Mouse (Mus musculus): Measurements from ENCODE around the gene Itih1.

The Itih1 gene

DNA sequence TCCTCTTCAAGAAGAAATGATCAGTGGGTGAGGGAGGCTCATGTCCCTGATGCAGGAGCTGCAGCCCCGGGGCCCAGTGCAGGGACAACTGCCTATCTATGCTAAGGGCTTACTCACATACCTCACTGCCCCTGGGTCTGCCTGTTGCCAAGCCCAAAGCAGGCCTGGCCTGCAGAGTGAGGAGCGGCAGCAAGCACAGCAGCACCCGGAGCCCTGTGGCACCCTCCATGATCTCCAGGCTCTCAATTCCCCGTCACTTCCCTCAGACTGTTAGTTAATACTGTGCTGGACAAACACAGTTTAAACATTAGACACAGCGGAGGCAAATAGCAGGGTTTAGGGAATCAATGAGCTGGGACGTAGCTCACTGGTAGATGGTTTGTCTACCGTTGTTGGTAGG, at the start of gene Itih1:
Gene Itih1, minus strand, starts transcription at position 252 of the 400 bp plus-strand sequence.
- DNase-seq (ENCODE audit: low spot score), result no peak

DNA sequence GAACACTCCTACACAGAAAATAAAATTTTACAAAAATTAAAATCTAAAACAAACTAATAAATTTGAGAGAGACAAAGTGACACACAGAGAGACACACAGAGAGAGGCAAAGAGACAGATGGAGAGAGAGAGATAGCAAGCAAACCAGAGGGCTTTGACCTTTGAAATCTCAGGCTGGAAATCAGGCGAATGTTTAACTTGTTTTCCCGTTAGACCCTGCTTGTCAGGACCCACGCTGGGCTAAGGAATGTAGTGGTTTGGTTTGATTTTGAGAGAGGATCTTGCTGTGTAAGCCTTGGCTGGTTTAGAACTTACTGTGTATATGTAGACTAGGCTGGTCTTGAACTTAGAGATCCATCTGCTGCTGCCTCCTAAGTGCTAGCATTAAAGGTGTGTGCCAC, 33.1 kb upstream of the Itih1 start:
- DNase-seq (ENCODE audit: low spot score), result no peak

DNA sequence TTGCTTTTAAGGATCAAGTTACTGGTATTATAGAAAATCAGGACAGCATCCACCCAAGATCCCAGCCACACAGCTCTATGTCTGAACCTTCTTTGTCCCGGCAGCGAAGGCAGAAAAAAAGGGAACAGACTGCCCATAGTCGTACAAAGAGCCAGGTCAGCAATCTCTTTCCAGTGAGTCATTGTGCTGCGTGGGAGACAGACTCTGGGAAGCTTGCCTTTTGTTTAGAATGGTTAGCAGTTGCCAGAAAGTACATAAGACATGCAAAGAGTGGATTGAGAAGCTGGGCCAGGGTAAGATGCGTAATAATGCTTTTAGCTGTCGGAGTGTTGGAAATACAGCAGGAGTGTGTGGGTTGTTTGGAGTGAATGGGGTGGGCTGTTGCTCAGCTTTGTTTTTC, 31.1 kb upstream of the Itih1 start:
- DNase-seq (ENCODE audit: low spot score), result peak; percentile 74

DNA sequence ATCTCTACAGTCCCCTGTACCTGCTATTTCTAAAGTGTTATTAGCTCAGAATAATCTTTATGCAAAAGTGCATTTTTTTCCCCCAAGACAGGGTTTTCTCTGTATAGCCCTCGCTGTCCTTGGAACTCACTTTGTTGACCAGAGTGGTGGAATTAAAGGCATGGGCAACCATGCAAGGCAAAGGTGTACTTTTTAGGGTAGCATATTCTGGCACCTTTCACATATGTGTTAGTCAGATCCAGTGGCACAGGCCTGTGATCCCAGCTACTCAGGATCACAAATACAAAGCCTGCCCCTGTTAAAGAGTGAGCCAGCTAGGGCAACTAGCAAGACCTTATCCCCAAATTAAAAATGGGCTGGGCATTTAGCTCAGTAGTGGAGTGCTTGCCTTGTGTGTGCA, 17.3 kb upstream of the Itih1 start:
- DNase-seq (ENCODE audit: low spot score), result no peak

DNA sequence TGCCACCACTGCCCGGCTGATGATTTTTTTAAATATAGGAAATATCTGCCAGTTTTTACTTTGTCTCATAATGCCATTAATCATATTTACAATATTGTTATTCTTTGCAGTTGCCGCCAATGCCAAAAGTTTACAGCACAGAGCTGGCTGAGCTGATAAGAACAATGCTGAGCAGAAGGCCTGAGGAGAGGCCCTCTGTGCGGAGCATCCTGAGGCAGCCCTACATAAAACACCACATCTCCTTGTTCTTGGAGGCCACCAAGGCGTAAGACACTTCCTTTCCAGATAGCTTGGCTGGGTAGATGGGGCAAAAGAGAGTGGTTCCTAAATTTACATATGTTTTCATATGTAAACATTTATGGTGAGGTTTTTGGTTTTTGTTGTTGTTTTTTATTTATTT, 15.9 kb upstream of the Itih1 start:
- DNase-seq (ENCODE audit: low spot score), result no peak

GRCm38 (mm10) chr14:30958517-30958916, 15.4 kb upstream of the Itih1 start:
- DNase-seq (ENCODE audit: low spot score), result no peak

- DNase-seq (ENCODE audit: low spot score), result peak; percentile 98
These were observed 8.2 kb upstream of the Itih1 start, which contains the start of gene Nek4 for GRCm38 (mm10) chr14:30951154-30951825. Gene Nek4, plus strand, starts transcription at chr14:30951377.

GRCm38 (mm10) chr14:30949986-30950385, 6.9 kb upstream of the Itih1 start:
- no peak for DNase-seq (ENCODE audit: low spot score)

DNA sequence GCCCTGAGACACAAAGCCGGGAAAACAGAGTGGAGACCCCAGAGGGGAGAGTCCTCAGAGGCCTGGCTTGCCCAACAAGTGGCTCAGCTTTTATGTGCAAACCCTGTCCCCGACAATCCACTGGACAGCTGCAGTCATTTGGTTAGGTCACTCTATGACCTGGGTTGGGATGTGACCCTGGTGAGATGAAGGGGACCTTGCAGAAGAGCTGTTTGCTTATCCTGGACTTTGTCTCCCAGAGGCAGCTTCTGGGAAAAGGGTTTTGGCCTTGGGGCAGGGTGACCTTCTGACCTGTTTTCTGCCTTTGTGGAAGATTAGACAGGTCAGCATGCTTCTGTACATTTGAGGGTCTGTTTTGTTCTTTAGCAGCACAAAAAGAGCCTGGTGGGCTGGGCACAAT, 1.7 kb upstream of the Itih1 start:
- DNase-seq (ENCODE audit: low spot score), result no peak

DNA sequence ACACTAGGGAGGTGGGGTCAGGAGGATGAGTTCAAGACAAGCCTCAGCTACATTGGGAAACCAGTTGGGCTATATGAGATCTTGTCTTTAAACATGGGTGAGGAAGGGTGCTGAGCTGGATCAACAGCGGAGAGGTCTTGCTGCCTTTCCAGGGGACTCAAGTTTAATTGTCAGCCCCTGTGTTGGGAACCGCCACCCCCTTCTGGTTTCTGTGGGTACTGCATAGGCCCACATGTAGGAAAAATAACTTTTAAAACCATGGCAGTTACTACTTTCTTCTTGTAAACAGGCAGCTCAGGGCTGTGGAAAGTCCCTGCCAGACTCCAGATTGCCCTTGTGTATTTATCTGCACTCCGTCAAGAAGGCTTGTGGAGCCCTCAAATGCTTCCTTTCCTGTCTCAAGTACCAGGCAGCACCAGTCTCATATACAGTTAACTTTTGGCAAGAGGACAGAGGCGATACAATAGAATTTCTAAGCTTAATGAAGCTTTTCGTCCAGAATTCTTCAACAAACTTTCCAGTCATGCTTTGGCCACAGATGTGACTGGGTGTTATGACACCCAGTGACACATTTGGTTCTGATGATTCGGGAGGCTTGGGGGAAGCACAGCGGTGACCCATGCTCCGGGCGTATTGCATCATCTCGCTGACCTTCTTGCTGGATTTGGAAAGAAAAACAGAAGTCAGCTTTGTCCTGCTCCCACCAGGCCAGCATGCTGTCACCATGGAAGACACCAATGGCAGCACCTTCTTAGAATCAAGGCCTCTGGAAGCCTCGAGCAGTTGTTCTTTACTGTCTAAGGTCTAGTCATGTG, 978 bp upstream of the Itih1 start:
- DNase-seq (ENCODE audit: low spot score), result no peak

- no peak for DNase-seq (ENCODE audit: low spot score)
These were observed 835 bp downstream of the Itih1 start for GRCm38 (mm10) chr14:30942254-30942653.

GRCm38 (mm10) chr14:30933351-30933750, 9.7 kb downstream of the Itih1 start:
- no peak for DNase-seq (ENCODE audit: low spot score)

DNA sequence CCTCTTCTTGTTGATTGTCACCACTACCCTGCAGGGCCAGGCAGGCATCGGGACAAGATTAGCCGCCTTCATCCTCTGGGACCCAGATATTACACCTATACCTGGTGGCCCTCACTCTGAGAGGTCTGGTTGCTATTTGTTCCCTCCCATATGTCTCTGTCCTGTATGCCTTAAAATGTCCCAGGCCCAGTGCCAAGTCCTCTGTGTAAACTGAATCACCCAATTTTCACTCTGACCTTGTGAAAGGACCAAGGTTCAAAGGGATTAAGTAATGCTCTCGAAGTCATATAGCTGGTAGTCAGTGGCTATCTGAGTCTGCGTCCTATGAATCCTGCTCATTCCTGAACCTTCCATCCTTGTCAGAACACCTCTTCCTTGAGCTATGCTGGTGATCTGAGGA, 12.7 kb downstream of the Itih1 start:
- no peak for DNase-seq (ENCODE audit: low spot score)

GRCm38 (mm10) chr14:30925492-30925891, 17.6 kb downstream of the Itih1 start:
- no peak for DNase-seq (ENCODE audit: low spot score)

DNA sequence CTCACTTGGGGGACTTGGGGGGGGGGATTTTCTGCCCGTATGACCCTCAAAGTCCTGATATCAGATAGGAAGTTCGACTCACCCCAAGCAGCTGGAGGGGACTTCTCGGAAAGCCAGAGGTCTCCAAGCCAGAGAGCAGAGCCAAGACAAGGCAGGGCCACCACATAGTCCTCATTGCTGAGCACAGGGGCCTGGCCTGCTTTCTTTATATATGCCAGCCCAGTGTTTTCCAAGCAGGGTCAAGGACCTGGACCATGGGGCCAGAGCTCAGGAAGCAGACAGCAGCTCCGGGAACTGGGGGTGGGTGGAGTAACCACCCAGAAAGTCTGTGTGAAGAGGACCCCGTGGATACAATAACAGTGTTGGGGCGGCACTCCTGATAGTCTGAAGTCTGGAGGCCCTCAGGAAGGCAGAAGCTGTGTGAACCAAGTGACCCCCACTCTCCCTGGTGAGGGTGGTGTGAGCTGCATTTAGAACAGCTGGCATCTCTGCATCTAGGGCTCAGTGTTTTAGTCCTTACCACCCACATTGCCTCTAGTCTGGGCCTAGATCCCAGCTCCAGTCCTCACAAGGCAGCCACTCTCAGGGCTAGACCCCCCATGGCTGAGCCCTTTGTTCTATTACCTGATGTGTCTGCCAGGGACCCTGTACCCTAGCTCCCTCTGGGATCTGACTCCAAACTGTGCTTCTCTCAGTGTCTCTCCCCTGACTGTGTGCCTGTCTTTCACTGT, 19.5 kb downstream of the Itih1 start, which contains the start of gene Itih3:
Gene Itih3, minus strand, starts transcription at position 386 of the 731 bp plus-strand sequence.
- DNase-seq (ENCODE audit: low spot score), result peak; percentile 15

DNA sequence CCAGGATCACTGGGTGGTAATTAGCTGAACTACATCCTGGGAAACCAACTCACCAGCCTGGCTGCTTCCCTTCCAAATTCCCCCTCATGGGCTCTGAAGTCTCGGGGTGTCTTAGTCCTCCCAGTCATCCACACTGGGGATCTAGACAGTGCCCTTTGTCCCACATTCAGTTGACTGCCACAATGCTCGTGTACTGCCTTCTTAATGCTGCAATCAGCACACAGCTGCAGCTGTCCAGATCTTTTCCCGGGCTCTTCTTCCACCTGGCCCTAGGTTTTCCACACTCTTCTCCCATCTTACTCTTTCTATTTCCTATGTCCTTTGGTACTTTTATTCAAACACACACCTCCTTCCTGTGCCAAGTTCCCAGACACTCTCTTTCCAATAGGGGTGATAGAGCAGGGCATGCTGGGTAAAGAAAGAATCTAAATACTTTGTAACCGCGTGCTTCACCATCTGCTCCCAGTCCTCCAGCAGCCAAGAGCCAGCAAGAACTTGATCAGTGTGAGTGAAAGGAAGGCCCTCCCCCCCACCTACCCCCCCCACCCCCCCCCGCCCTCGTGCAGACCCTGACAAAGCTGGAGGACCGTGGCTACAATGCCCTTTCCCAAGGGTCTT, 20.9 kb downstream of the Itih1 start:
- no peak for DNase-seq (ENCODE audit: low spot score)

GRCm38 (mm10) chr14:30916516-30916915, 26.6 kb downstream of the Itih1 start:
- DNase-seq (ENCODE audit: low spot score), result no peak

DNA sequence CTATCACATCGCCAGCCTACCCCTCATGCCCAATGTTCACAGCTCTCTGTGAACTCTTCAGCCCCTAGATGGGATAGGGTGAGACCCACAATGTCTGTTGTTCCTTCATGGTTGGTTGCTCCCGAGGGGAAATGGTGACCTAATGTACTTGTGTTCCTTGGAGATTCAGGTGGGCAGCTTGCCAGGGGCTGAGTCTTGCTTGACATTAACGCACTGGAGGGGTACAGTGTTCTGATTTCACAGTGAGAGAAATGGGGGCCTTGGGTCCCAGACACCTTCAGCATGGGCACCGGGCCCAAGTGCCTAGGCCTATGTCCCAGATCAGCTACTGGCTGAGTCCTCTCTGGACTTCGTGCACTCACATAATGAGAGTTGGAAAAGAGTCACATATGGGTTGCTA, 29.7 kb downstream of the Itih1 start:
- DNase-seq (ENCODE audit: low spot score), result peak; percentile 19

DNA sequence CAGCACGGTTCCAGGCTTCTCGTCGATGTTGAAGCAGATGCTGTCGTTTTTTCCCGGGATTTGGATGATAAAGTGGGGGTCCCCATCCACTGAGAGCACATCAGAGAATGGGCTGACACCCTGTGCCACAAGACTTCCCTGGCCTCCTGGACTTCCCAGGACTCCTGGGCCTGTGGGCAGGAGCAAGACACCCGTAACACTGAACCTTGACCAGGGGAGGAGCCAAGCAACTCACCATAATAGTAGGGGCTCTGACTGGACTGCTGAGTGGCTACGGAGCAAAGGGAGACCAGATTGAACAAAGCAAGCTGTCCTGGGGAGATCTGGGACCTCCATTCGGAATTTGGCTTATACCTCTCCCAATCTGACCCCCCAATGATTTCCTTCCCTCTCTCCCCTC, 30.4 kb downstream of the Itih1 start:
- DNase-seq (ENCODE audit: low spot score), result no peak

DNA sequence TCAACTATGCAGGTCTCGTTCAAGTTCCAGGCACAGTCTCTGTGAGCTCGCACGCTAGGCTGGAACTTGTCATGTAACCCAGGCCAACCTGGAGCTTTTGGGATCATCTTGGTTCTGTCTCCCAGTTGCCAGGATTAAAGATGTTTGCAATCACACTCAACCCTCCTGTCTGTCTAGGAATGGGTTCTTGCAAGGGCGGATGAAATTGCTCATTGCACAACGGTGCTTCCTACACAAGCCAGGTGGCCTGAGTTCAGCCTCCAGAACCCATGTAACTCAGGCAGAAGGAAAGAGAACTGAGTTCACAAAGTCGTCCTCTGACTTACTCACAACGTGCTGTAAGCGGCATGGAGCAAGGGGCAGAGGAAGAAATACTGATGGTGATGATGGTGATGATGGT, 31.9 kb downstream of the Itih1 start:
- DNase-seq (ENCODE audit: low spot score), result no peak

- DNase-seq (ENCODE audit: low spot score), result no peak
These were observed 35.2 kb downstream of the Itih1 start for GRCm38 (mm10) chr14:30907814-30908265.

DNA sequence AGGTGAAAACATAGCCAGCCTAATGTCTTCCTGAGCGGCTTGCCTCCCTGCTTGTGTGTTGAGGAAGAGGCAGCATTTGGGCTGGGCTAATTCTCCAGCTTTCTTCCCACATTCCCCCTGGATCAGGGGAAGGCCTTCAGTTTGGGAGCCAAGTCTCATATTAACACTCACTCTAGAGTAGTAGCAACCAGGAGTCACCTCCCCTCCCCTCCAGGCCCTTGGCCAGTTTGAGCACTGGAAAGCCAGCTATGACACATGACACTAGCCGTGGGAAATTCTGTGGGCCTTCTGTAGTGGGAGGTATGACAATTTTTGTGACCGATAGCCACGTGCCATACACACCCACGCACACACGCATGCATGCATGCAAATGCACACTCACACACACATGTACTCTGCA, 37.1 kb downstream of the Itih1 start:
- DNase-seq (ENCODE audit: low spot score), result no peak
